Mouse (Mus musculus): ENCODE measurements around the gene Alpi. TPM values are rescaled to one million over a fixed set of nuclear protein-coding genes. Genes with fewer than 3 reads are reported as not detected.

The Alpi gene
- total RNA-seq (2021): not detected in 2 replicates
- long read RNA-seq, experiment 1: 0 reads
- long read RNA-seq, experiment 2: 0 reads

- DNase-seq: no peak
These were observed at the start of gene Alpi for GRCm38 (mm10) chr1:87101411-87101810. Gene Alpi (minus strand): TSS chr1:87101606.

GRCm38 (mm10) chr1:87149422-87149821 is 48.0 kb upstream of the Alpi start:
- no peak for DNase-seq

GRCm38 (mm10) chr1:87143141-87143540 is 41.7 kb upstream of the Alpi start:
- DNase-seq: peak; percentile 58

DNA sequence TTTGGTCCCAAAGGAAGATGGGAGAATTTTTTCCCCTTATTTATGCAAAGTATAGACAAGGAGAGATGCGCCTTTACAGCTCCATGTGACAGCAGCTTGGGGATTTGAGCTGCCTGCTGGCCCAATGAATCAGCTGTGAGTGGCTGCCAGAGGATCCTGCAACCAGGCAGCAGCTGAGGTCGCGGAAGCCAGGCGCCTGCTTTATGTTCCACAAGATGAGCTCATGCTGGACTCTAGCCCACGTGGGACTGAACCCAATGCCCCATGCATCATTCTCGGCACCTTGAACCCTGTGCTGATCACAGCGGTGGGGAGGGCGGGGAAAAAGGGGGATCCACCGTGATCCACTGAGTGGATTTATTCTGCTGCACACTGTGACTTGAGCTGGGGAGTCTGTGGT is 41.0 kb upstream of the Alpi start:
- peak; percentile 89 for DNase-seq

GRCm38 (mm10) chr1:87141550-87141949 is 40.1 kb upstream of the Alpi start:
- DNase-seq: no peak

DNA sequence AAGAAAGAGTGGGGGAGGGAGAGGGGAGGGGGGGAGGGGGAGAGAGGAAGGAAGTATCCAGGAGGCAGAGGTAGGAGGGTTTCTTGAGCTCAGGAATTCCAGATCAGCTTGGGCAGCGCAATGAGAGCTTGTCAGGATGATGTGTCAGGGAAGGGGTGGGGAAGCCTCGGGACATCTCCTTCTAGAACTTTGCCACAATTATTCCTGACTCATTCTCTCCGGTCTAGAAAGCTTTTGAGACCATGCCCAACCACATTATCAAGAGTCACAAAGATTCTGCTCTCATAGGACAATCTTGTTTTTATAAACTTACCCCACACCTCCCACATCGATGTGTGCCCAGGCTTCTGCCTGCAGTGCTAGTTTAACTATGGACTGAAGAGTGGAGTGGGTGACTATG is 30.4 kb upstream of the Alpi start:
- no peak for DNase-seq

- peak; percentile 27 for DNase-seq
These were observed 26.0 kb upstream of the Alpi start for GRCm38 (mm10) chr1:87127206-87128030.

DNA sequence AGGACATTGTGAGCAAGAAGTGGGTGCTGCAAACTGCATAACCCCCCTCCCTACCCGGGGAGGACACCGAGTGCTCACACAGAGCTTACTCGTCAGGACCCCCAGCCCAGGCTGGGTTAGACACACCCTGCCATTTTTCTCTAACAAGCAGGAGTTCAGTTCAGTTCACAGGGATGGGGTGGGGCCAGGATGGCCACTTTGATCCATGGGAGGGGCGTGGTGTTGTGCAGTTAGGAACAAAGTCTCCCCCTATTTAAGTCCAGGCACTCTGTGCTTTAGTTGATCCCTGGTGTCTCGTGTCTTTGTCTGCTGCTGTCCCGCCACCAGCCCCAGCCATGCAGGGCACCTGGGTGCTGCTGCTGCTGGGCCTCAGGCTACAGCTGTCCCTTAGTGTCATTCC is 23.3 kb upstream of the Alpi start, which contains the start of gene Akp3:
Akp3 (plus strand) TSS at position 301 of the 400 bp plus-strand sequence.
- no peak for DNase-seq

- DNase-seq: no peak
These were observed 13.4 kb upstream of the Alpi start for GRCm38 (mm10) chr1:87114784-87115183.

DNA sequence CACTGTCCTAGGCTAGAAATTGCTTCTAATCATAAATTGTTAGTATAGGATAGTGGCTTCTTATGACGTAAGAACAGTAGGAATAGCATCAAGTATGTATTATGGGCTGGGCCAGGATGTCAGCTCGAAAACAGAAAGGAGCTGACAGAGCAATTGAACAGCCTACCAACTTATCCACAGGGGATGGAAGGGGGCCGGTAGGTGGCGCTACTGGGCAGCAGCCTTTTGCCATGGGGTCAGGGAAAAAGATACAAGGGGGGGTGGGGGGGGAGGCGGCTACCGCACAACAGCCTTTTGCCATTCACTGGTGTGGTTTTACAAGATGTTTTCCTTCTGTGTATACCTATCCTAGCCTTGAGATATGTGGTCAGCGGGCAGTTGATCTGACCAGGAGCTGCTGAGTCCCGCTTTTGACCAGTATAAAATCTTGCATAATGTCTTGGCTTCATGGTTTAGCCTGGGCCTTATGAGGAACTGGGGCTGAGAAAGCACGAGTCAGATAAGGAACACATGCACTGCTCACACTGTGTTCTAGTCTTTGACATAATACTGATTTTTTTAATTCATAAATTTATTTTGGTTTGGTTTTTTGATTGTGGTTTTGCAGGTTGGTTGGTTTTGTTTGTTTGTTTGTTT is 10.4 kb upstream of the Alpi start:
- DNase-seq: peak; percentile 83

DNA sequence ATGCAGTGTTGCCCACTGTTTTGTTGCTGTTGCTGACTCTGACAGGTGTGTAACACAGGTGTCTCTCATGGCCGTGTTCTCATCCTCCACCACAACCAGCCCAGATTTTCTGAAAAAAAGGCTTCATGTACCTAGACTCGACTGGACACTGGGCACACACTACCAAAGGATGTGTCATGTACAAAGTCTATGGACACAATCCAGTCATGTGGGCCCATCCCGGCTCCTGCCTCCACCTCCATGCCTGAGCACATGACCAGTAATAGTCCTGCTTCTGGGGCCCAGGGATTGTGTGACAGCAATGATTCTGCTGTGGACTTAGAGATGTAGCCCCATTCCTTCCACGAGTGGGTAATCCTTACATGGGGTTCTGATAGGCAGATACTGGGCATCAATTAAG is 7.2 kb upstream of the Alpi start:
- DNase-seq: no peak

GRCm38 (mm10) chr1:87106536-87106935 is 5.1 kb upstream of the Alpi start:
- peak; percentile 23 for DNase-seq

DNA sequence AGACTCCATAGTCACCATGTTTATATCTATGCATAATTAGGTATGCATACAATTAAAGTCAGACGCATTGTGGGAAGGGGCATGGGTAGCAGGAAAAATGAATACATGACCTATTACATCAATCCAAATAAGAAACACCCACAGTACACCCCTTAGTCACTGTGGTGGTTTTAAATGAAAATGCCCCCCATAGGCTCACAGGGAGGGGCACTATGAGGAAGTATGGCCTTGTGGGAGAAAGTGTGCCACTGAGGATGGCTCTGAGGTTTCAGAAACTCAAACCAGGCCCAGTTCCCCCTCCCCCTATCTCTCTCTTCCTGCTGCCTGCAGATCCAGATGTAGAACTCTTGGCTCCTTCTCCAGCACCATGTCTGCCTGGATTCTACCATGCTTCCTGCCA is 2.5 kb upstream of the Alpi start:
- no peak for DNase-seq

GRCm38 (mm10) chr1:87102114-87102513 is 708 bp upstream of the Alpi start:
- DNase-seq: peak; percentile 2

DNA sequence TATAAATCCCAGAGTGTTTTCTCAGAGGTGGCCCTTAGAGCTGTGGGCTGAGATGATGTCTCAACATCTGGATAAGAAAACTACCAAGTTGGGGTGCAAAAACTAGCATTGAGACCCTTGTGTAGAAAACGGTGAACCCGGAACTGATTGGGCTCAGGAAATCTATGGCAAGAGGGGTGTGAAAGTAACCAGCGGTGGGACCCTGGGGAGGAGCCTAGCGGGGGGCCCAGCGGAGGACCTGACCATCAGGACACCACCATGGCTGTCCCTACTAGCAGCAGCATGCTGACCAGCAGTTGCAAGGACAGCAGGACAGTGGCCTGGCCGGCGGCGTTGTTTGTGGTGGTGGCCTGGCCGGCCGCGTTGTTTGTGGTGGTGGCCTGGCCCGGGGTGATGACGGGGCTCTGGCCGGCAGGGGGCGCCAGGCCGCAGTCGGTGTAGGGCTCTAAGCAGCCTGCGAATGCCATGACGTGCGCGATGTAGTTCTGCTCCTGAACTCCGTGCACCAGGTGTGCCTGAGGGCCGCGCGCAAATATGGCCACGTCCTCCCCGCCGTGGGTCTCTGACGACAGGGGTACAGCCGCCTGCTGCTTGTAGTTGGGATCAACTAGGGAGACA is 2.9 kb downstream of the Alpi start:
- DNase-seq: peak; percentile 84

GRCm38 (mm10) chr1:87095642-87096041 is 5.8 kb downstream of the Alpi start:
- DNase-seq: no peak

GRCm38 (mm10) chr1:87089828-87090227 is 11.6 kb downstream of the Alpi start, which contains the start of gene Alppl2:
Gene Alppl2 (minus strand): TSS chr1:87089928.
- no peak for DNase-seq

DNA sequence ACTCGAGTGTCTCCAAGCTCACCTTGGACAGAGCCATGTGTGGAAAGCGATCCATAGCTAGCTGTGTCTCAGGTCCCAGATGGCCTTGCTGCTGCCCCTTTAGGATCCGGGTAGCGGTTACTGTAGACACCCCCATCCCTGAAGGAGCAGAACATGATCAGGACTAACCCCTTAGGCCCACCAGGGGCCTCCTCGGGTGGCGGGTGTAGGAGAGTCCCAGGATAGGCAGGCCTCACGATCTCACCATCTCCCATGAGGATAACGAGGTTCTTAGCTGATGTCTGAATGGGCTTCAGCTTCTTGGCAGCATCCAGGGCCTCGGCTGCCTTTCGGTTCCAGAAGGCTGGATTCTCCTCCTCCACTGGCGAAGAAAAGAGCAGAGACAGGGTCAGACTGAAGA is 12.2 kb downstream of the Alpi start:
- DNase-seq: no peak

DNA sequence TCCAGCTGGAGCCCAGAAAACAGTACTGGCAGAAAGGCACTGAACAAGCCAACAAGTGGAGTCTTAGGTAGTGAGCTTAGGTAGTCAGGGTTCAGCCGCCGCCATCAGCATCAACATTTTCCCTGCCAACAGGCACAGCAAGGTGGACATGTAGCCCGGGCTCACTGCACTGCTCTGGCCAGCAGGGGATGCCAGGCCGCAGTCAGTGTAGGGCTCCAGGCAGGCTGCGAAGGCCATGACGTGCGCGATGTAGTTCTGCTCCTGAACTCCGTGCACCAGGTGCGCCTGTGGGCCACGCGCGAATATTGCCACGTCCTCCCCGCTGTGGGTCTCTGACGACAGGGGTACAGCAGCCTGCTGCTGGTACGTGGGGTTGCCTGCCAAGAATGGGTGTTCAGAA is 14.4 kb downstream of the Alpi start:
- DNase-seq: no peak

DNA sequence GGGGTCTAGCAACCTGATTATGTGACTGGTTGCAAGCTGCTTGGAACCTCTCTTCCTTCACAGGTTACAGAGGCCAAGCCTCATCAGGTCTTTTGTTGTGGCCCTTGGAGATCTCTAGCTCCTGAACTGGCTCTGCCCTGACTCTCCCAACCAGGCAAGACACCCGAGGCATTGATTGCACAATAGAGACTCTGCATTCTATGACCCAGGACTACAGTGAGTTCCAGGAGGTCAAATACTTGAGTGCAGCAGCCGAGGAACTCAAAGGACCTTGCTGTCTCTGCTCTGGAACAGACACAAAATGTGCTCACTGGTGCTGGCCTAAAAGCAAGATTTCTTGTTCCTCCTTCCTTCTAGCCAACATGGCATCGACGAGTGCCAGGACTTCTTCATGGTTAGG is 15.2 kb downstream of the Alpi start:
- DNase-seq: peak; percentile 29

GRCm38 (mm10) chr1:87073776-87074175 is 27.6 kb downstream of the Alpi start:
- no peak for DNase-seq

GRCm38 (mm10) chr1:87070720-87071119 is 30.7 kb downstream of the Alpi start:
- peak; percentile 69 for DNase-seq

- DNase-seq: no peak
These were observed 40.5 kb downstream of the Alpi start for GRCm38 (mm10) chr1:87060913-87061312.
